Mouse (Mus musculus): Measurements from ENCODE around the gene St8sia1. TPM values are rescaled to one million over a fixed set of nuclear protein-coding genes. Genes with fewer than 3 reads are reported as not detected.
A peak's percentile ranks its signal among the peaks of the same experiment; 100 is the strongest.

St8sia1 gene
- total RNA-seq, 2 experiments from 2014 or later = 31.4 to 33.5 TPM

- intact Hi-C loops (cut with DNase I) = no loop called here
Measured at GRCm38 (mm10) chr6:142947029-142947428, 17.2 kb downstream of the St8sia1 start.

GRCm38 (mm10) chr6:142946069-142946871 lies 18.0 kb downstream of the St8sia1 start:
- DNase-seq = no peak
- intact Hi-C loops (cut with DNase I) = no loop called here

More at GRCm38 (mm10) chr6:142947029-142947428, 17.2 kb downstream of the St8sia1 start:
- no peak for DNase-seq

GRCm38 (mm10) chr6:142945461-142945860 lies 18.8 kb downstream of the St8sia1 start:
- DNase-seq = no peak
- intact Hi-C loops (cut with DNase I) = no loop called here

GRCm38 (mm10) chr6:142944470-142944869 lies 19.8 kb downstream of the St8sia1 start:
- DNase-seq = no peak
- intact Hi-C loops (cut with DNase I) = no loop called here

GRCm38 (mm10) chr6:142943419-142943818 lies 20.8 kb downstream of the St8sia1 start:
- no peak for DNase-seq
- intact Hi-C loops (cut with DNase I) = no loop called here

GRCm38 (mm10) chr6:142941596-142942381 lies 22.5 kb downstream of the St8sia1 start:
- intact Hi-C loops (cut with DNase I) = no loop called here
- no peak for DNase-seq

GRCm38 (mm10) chr6:142941078-142941477 lies 23.2 kb downstream of the St8sia1 start:
- intact Hi-C loops (cut with DNase I) = no loop called here
- peak; percentile 60 for DNase-seq

GRCm38 (mm10) chr6:142938549-142939345 lies 25.5 kb downstream of the St8sia1 start:
- intact Hi-C loops (cut with DNase I) = no loop called here
- peak; percentile 79 for DNase-seq

GRCm38 (mm10) chr6:142938074-142938473 lies 26.2 kb downstream of the St8sia1 start:
- intact Hi-C loops (cut with DNase I) = no loop called here
- DNase-seq = peak; percentile 13

GRCm38 (mm10) chr6:142932582-142932981 lies 31.7 kb downstream of the St8sia1 start:
- no peak for DNase-seq

GRCm38 (mm10) chr6:142932144-142932543 lies 32.1 kb downstream of the St8sia1 start:
- intact Hi-C loops (cut with DNase I) = no loop called here
- no peak for DNase-seq

More at GRCm38 (mm10) chr6:142932582-142932981, 31.7 kb downstream of the St8sia1 start:
- intact Hi-C loops (cut with DNase I) = no loop called here

- intact Hi-C loops (cut with DNase I) = no loop called here
- no peak for DNase-seq
Measured at GRCm38 (mm10) chr6:142928551-142929309, 35.5 kb downstream of the St8sia1 start.

GRCm38 (mm10) chr6:142926901-142927605 lies 37.2 kb downstream of the St8sia1 start:
- DNase-seq = no peak
- intact Hi-C loops (cut with DNase I) = no loop called here

GRCm38 (mm10) chr6:142925921-142926320 lies 38.3 kb downstream of the St8sia1 start:
- intact Hi-C loops (cut with DNase I) = no loop called here
- DNase-seq = no peak

- intact Hi-C loops (cut with DNase I) = no loop called here
- no peak for DNase-seq
Measured at GRCm38 (mm10) chr6:142925374-142925773, 38.9 kb downstream of the St8sia1 start.

- intact Hi-C loops (cut with DNase I) = no loop called here
- DNase-seq = peak; percentile 33
Measured at GRCm38 (mm10) chr6:142920901-142921300, 43.4 kb downstream of the St8sia1 start.

GRCm38 (mm10) chr6:142918691-142919090 lies 45.6 kb downstream of the St8sia1 start:
- DNase-seq = no peak
- intact Hi-C loops (cut with DNase I) = no loop called here

GRCm38 (mm10) chr6:142917471-142917901 lies 46.8 kb downstream of the St8sia1 start:
- DNase-seq = no peak
- intact Hi-C loops (cut with DNase I) = no loop called here

GRCm38 (mm10) chr6:142916271-142916941 lies 47.8 kb downstream of the St8sia1 start:
- intact Hi-C loops (cut with DNase I) = no loop called here

More at GRCm38 (mm10) chr6:142916271-142916941, 47.8 kb downstream of the St8sia1 start:
- DNase-seq = no peak
